Mouse (Mus musculus) heart, postnatal 0 days (tissue): ENCODE measurements at regions not wholly inside any gene's neighbourhood (a gene's known extent, or its start where the extent isn't known, plus 50 kb on each side); places are given as distances from the start of the nearest gene placed in this dataset.

Experiments used
- ATAC-seq: fragments of 200-750 bp; cut with Nextera tagmentation; 2 replicates; pipeline ENCODE4 v1.8.0; 2017; ENCODE audit warnings: low read depth, moderate number of reproducible peaks, moderate library complexity; ENCODE audit not compliant: insufficient read depth
- DNase-seq: peaks from one replicate; pipeline ENCODE4 v3.0.0-alpha.2; 2016; ENCODE audit warnings: low spot score
- H3K27ac ChIP-seq: fragments of 300-500 bp; sonication (generic); 2 replicates; pipeline ENCODE4 v1.5.1; 2014; ENCODE audit warnings: low read depth, mild to moderate bottlenecking
- H3K27me3 ChIP-seq: fragments of 300-500 bp; sonication (generic); 2 replicates; pipeline ENCODE4 v1.6.1; 2014; ENCODE audit warnings: low read length, mixed read lengths; ENCODE audit not compliant: control insufficient read depth, insufficient read depth
- H3K36me3 ChIP-seq: fragments of 300-500 bp; sonication (generic); replicated peaks from 2 replicates; pipeline ENCODE4 v1.6.1; 2014; ENCODE audit warnings: low read length, mixed read lengths; ENCODE audit not compliant: control insufficient read depth, insufficient read depth
- H3K4me1 ChIP-seq: fragments of 300-500 bp; sonication (generic); 2 replicates; pipeline ENCODE4 v1.6.1; 2014; ENCODE audit warnings: antibody characterized with exemption; ENCODE audit not compliant: control insufficient read depth, insufficient read depth
- H3K4me2 ChIP-seq: fragments of 300-500 bp; sonication (generic); 2 replicates; pipeline ENCODE4 v1.6.1; 2014; ENCODE audit warnings: low read depth, mild to moderate bottlenecking, low read length, moderate library complexity
- H3K4me3 ChIP-seq: fragments of 300-500 bp; sonication (generic); 2 replicates; pipeline ENCODE4 v1.5.1; 2014; ENCODE audit warnings: low read depth, low read length
- H3K9ac ChIP-seq: fragments of 300-500 bp; sonication (generic); replicated peaks from 2 replicates; pipeline ENCODE4 v1.6.1; 2014; ENCODE audit warnings: low read depth, low read length, mixed read lengths
- H3K9me3 ChIP-seq: fragments of 300-500 bp; sonication (generic); replicated peaks from 2 replicates; pipeline ENCODE4 v1.6.1; 2016; ENCODE audit warnings: low read length; ENCODE audit not compliant: control insufficient read depth
- CTCF ChIP-seq: IDR thresholded peaks from 2 replicates; pipeline ENCODE4 v1.5.1; 2016; ENCODE audit warnings: antibody characterized with exemption, control low read depth, low read depth
- EP300 ChIP-seq: IDR thresholded peaks from 2 replicates; pipeline ENCODE4 v1.6.1; 2016; ENCODE audit warnings: antibody characterized with exemption, low read depth
- WGBS: fragments of 180-500 bp; shearing (Covaris S2); extraction: QIAGEN DNeasy Blood & Tissue Kit; methylation state at CpG from one replicate; pipeline ENCODE4 v1.1.7; 2014; 5-methylcytosine and 5-hydroxymethylcytosine counted together

GRCm38 (mm10) chr8:115560985-115561916 lies 146.3 kb downstream of the Maf start:
- Histone ChIP-seq H3K4me1 (no peaks in the 10 kb centered on the region; the same call in 1 of the 2 replicates), H3K27ac (no peak overlapping the region), H3K36me3 (no peaks in the 10 kb centered on the region), H3K4me2 (no peak overlapping the region), H3K27me3 (no peaks in the 10 kb centered on the region), H3K9ac (no peak overlapping the region), H3K4me3 (no peak overlapping the region), H3K9me3 (no peaks in the 10 kb centered on the region)
- TF ChIP-seq EP300 (no peak), CTCF (no peak)
- DNase-seq (no peak), ATAC-seq (no peak)
- WGBS = 28% methylated on average over 18 of the region's 18 CpGs

- H3K4me1 ChIP-seq = no peaks in the 10 kb centered on the region
- no peak overlapping the region for H3K9ac ChIP-seq
- no peak overlapping the region for H3K4me2 ChIP-seq
- H3K27ac ChIP-seq = no peak overlapping the region
- no peak for ATAC-seq
- DNase-seq = no peak
- H3K4me3 ChIP-seq = no peak overlapping the region
- no peaks in the 10 kb centered on the region for H3K27me3 ChIP-seq
- 71% methylated on average over 5 of the region's 5 CpGs for WGBS
- H3K36me3 ChIP-seq = no peaks in the 10 kb centered on the region
- no peaks in the 10 kb centered on the region for H3K9me3 ChIP-seq
- TF ChIP-seq CTCF = no peak
These were observed 152.1 kb downstream of the Maf start for GRCm38 (mm10) chr8:115555452-115555851.

- Histone ChIP-seq H3K9me3 (no peaks in the 10 kb centered on the region), H3K36me3 (no peaks in the 10 kb centered on the region), H3K27me3 (no peaks in the 10 kb centered on the region), H3K27ac (no peak overlapping the region), H3K4me1 (no peaks in the 10 kb centered on the region), H3K9ac (no peak overlapping the region), H3K4me3 (no peak overlapping the region), H3K4me2 (no peak overlapping the region)
- WGBS = 76% methylated on average over 5 of the region's 5 CpGs
- ATAC-seq (no peak), DNase-seq (no peak)
- TF ChIP-seq CTCF (no peak), EP300 (no peak)
These were observed 153.4 kb downstream of the Maf start for GRCm38 (mm10) chr8:115554185-115554584.

- Histone ChIP-seq H3K9ac (no peak overlapping the region), H3K9me3 (no peaks in the 10 kb centered on the region), H3K4me2 (no peak overlapping the region), H3K36me3 (no peaks in the 10 kb centered on the region), H3K4me3 (no peak overlapping the region), H3K4me1 (no peaks in the 10 kb centered on the region), H3K27ac (no peak overlapping the region), H3K27me3 (no peaks in the 10 kb centered on the region)
- DNase-seq (no peak), ATAC-seq (no peak)
- TF ChIP-seq EP300 = no peak
- no peak for TF ChIP-seq CTCF
- 59% methylated on average over 5 of the region's 5 CpGs for WGBS
These were observed 156.3 kb downstream of the Maf start for GRCm38 (mm10) chr8:115551262-115551661.

GRCm38 (mm10) chr8:115549112-115549511 lies 158.5 kb downstream of the Maf start:
- DNase-seq (no peak), ATAC-seq (no peak)
- Histone ChIP-seq H3K4me1 (no peaks in the 10 kb centered on the region), H3K27ac (no peak overlapping the region), H3K36me3 (no peaks in the 10 kb centered on the region), H3K9me3 (no peaks in the 10 kb centered on the region), H3K4me2 (no peak overlapping the region), H3K9ac (no peak overlapping the region), H3K27me3 (no peaks in the 10 kb centered on the region), H3K4me3 (no peak overlapping the region)
- no peak for TF ChIP-seq EP300
- TF ChIP-seq CTCF = no peak
- 90% methylated on average over 1 of the region's 1 CpGs for WGBS

GRCm38 (mm10) chr8:115544067-115544466 lies 163.5 kb downstream of the Maf start:
- Histone ChIP-seq H3K36me3 (no peaks in the 10 kb centered on the region), H3K27ac (no peak overlapping the region), H3K4me1 (no peaks in the 10 kb centered on the region), H3K4me3 (no peak overlapping the region), H3K9me3 (no peaks in the 10 kb centered on the region), H3K9ac (no peak overlapping the region), H3K4me2 (no peak overlapping the region), H3K27me3 (no peaks in the 10 kb centered on the region)
- DNase-seq = no peak
- WGBS = 40% methylated on average over 6 of the region's 6 CpGs
- no peak for TF ChIP-seq CTCF
- TF ChIP-seq EP300 = no peak
- ATAC-seq = no peak
